Comparison of ENCODE assay signal across 13 mouse cellular contexts in the genomic region with DNA sequence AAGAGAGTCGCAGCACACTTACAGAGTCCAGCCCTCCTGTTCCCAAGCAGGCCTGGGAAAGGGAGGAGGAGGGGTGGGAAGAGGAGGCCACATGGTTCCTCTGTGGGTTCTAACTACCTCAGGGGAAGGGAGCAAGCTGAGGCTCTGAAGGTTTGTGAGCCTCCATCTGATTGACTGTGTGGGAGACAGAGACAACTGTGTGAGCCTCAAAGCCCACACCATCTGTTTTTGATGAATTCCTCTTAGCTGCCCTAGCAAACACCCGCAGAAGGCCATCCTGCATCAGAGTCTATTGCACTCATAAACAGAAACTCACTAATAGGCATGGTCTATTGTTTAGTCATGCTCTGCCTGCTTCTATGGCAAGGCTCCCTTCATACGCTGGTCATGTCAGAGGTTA.
DNase-seq lines count a peak whose midpoint lies in the region; ATAC-seq and TF ChIP-seq lines count a peak whose summit lies in the region.
"Had no signal": no experiment of that assay in that cellular context is flagged by ENCODE, and none has a peak within 500 bp of the region (broad histone marks: within the 10 kb centered on the region; RNA-seq: fewer than 3 reads in every experiment).

No protein-coding gene starts in this region.

- H3K4me3 ChIP-seq in embryonic facial prominence, embryonic 11.5 days (ENCODE audit: low read depth, low read length) = no peak overlapping the region
- H3K4me3 ChIP-seq in neural tube, embryonic 11.5 days (ENCODE audit: low read depth, low read length) = no peak overlapping the region
- no peak overlapping the region for H3K4me3 ChIP-seq in left cerebral cortex, adult 2 months
- H3K4me3 ChIP-seq: hindbrain, embryonic 15.5 days had no signal

- no peaks in the 10 kb centered on the region for H3K9me3 ChIP-seq in embryonic facial prominence, embryonic 11.5 days (replicated peaks; ENCODE audit: control insufficient read depth, low read length)
- no peaks in the 10 kb centered on the region for H3K9me3 ChIP-seq in neural tube, embryonic 11.5 days (ENCODE audit: control insufficient read depth, low read length)
- H3K9me3 ChIP-seq: hindbrain, embryonic 15.5 days had no signal

- no peaks in the 10 kb centered on the region for H3K27me3 ChIP-seq in embryonic facial prominence, embryonic 11.5 days (ENCODE audit: control insufficient read depth, insufficient read depth, low read length)
- no peaks in the 10 kb centered on the region for H3K27me3 ChIP-seq in neural tube, embryonic 11.5 days (ENCODE audit: control insufficient read depth, insufficient read depth, low read length)
- H3K27me3 ChIP-seq: CH12.LX; hindbrain, embryonic 15.5 days had no signal

- TF ChIP-seq CTCF in left cerebral cortex, adult 2 months (IDR thresholded peaks at IDR 0.05) = no peak

- peak; percentile 94 for ATAC-seq in embryonic facial prominence, embryonic 11.5 days (replicated peaks; ENCODE audit: insufficient number of reproducible peaks, low FRiP score, low TSS enrichment, low read depth)
- ATAC-seq in neural tube, embryonic 11.5 days (ENCODE audit: insufficient read depth, low FRiP score, low TSS enrichment) = peak; percentile 77

- H3K4me2 ChIP-seq in embryonic facial prominence, embryonic 11.5 days (ENCODE audit: low read depth, low read length) = no peak overlapping the region
- no peak overlapping the region for H3K4me2 ChIP-seq in neural tube, embryonic 11.5 days (ENCODE audit: low read depth)
- H3K4me2 ChIP-seq: hindbrain, embryonic 15.5 days had no signal

- intact Hi-C loops in left cerebral cortex, postnatal 4 days (cut with DNase I) = no loop called here
- intact Hi-C loops in left cerebral cortex, adult 2 months (cut with DNase I) = no loop called here
- intact Hi-C loops in left cerebral cortex, postnatal 14 days (cut with DNase I) = no loop called here

- H3K4me1 ChIP-seq in embryonic facial prominence, embryonic 11.5 days (ENCODE audit: control insufficient read depth, insufficient read depth, low read length) = no peaks in the 10 kb centered on the region
- no peaks in the 10 kb centered on the region; the same call in 1 of the 2 replicates for H3K4me1 ChIP-seq in neural tube, embryonic 11.5 days (ENCODE audit: control insufficient read depth, insufficient read depth, low read length)

- H3K9ac ChIP-seq in embryonic facial prominence, embryonic 11.5 days (replicated peaks; ENCODE audit: low read length) = no peak overlapping the region
- H3K9ac ChIP-seq in neural tube, embryonic 11.5 days (ENCODE audit: low read length) = no peak overlapping the region
- H3K9ac ChIP-seq: hindbrain, embryonic 15.5 days had no signal

- H3K27ac ChIP-seq in embryonic facial prominence, embryonic 11.5 days (replicated peaks; ENCODE audit: low read depth, low read length) = no peak overlapping the region
- H3K27ac ChIP-seq in neural tube, embryonic 11.5 days (ENCODE audit: low read depth, low read length) = no peak overlapping the region
- H3K27ac ChIP-seq in left cerebral cortex, adult 2 months = no peak overlapping the region
- H3K27ac ChIP-seq: hindbrain, embryonic 15.5 days had no signal

- peak; percentile 1 for DNase-seq in left cerebral cortex, postnatal 4 days
- no peak for DNase-seq in left cerebral cortex, adult 11 months (ENCODE audit: low spot score)
- peak; percentile 74 for DNase-seq in embryonic facial prominence, embryonic 11.5 days (ENCODE audit: low spot score)
- peak; percentile 44 for DNase-seq in layer of hippocampus, adult 9-11 months
- peak; percentile 38 for DNase-seq in neural tube, embryonic 11.5 days (ENCODE audit: low spot score)
- DNase-seq in left cerebral cortex, adult 2 months (ENCODE audit: extremely low spot score in 1 of 2, low spot score in 2 of 2) = no peak
- no peak for DNase-seq in cerebellum, adult 18-20 months
- no peak for DNase-seq in left cerebral cortex, postnatal 14 days (ENCODE audit: low spot score in 2 of 2)
- DNase-seq: kidney, postnatal 4 days; lung, adult 18-20 months; thymus, adult 2 months had no signal

- WGBS in embryonic facial prominence, embryonic 11.5 days = 34% methylated on average over 3 of the region's 3 CpGs
- WGBS in neural tube, embryonic 11.5 days = 28% methylated on average over 3 of the region's 3 CpGs

- H3K36me3 ChIP-seq in embryonic facial prominence, embryonic 11.5 days (replicated peaks; ENCODE audit: control insufficient read depth, insufficient read depth, low read depth, low read length) = no peaks in the 10 kb centered on the region
- H3K36me3 ChIP-seq in neural tube, embryonic 11.5 days (ENCODE audit: control insufficient read depth, insufficient read depth, low read length) = no peaks in the 10 kb centered on the region
- H3K36me3 ChIP-seq: hindbrain, embryonic 15.5 days had no signal

Comparison
In these comparisons a context has a peak if more than half of its experiments do, and no peak if none do; other contexts are left out.
1. DNase-seq: peak in left cerebral cortex, postnatal 4 days (single experiment), embryonic facial prominence, embryonic 11.5 days (single experiment), layer of hippocampus, adult 9-11 months (single experiment) and neural tube, embryonic 11.5 days (single experiment); none in left cerebral cortex, adult 11 months (single experiment), left cerebral cortex, adult 2 months (0 of 2), cerebellum, adult 18-20 months (0 of 2) and left cerebral cortex, postnatal 14 days (0 of 2).